Mouse (Mus musculus): ENCODE data around the gene Rpusd3. TPM values are rescaled to one million over a fixed set of nuclear protein-coding genes. Genes with fewer than 3 reads are reported as not detected.
A peak's percentile ranks its signal among the peaks of the same experiment; 100 is the strongest.

Gene Rpusd3
- polyA plus RNA-seq, 1 experiment, result 9.0 TPM

DNA sequence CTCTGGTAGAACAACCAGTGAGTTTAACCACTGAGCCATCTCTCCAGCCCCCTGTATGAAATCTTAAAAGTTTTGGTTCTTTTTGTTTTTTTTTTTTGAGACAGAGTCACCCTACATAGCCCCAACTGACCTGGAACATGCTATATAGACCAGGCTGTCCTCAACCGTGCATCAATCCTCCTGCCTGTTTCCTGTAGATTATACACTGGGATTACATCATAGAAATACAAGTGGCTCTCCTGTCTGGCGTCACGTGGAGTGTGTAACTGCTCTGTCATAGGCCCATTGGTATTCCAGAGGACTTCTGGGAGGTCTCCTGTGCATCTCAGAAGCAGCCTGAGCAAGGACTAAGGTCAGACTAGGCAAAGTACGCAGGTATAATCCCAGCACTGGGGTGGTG lies 3.9 kb upstream of the Rpusd3 start:
- peaks cover 3% of the 10 kb centered on the region; the same call in 1 of the 2 replicates for H3K27me3 ChIP-seq (ENCODE audit: control insufficient read depth)
- no peak overlapping the region for H3K4me3 ChIP-seq (replicated peaks)
- TF ChIP-seq GATA1 (IDR thresholded peaks at IDR 0.05; ENCODE audit: low read length), result no peak
- no peak for TF ChIP-seq TAL1 (IDR thresholded peaks at IDR 0.05; ENCODE audit: low read length)
- peaks cover 23% of the 10 kb centered on the region for H3K4me1 ChIP-seq (ENCODE audit: control insufficient read depth)
- no peaks in the 10 kb centered on the region for H3K36me3 ChIP-seq (ENCODE audit: control insufficient read depth)
- H3K9me3 ChIP-seq (ENCODE audit: control insufficient read depth, low read length), result peaks cover 3% of the 10 kb centered on the region

DNA sequence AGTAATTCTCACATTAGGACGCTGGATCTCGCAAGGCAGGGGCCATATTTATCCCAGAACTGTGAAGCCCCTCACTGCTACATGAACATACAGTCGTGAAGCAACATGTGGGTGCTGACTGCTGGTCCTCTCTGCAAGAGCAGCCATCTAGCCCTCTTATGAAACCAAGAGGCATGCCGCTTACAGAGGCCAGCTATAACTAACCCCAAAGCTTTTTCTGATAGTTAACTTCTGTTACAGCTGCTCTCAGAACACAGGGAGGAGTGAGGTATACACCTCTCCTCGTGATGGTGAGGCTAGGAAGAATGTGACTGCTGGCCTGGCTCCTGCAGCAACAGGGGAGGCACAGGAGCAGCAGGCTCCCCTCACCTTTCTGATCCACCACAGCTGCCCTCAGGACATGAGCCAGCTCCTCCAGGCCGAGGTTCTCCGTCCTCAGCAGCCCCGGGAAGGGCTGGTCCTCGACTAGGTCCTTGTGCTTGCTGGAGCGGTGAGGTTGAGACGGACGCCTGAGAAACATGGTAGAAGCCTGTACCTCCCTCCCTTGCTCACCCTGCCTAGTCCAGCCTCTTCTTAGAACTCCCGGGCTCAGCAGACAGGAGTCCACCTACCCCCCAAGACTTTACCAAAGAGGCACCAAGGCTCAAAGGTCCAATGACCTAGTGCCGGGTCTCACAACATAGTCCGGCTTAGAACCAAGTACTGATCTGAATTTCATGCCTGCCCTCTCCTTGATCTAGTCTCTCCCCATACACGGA lies 520 bp downstream of the Rpusd3 start:
- peak overlapping the region; percentile 74 for H3K4me3 ChIP-seq (replicated peaks)
- peaks cover 32% of the 10 kb centered on the region for H3K4me1 ChIP-seq (ENCODE audit: control insufficient read depth)
- no peaks in the 10 kb centered on the region for H3K9me3 ChIP-seq (ENCODE audit: control insufficient read depth, low read length)
- no peaks in the 10 kb centered on the region for H3K27me3 ChIP-seq (ENCODE audit: control insufficient read depth)
- no peak for TF ChIP-seq GATA1 (IDR thresholded peaks at IDR 0.05; ENCODE audit: low read length)
- TF ChIP-seq TAL1 (IDR thresholded peaks at IDR 0.05; ENCODE audit: low read length), result no peak
- peaks cover 22% of the 10 kb centered on the region for H3K36me3 ChIP-seq (ENCODE audit: control insufficient read depth)

DNA sequence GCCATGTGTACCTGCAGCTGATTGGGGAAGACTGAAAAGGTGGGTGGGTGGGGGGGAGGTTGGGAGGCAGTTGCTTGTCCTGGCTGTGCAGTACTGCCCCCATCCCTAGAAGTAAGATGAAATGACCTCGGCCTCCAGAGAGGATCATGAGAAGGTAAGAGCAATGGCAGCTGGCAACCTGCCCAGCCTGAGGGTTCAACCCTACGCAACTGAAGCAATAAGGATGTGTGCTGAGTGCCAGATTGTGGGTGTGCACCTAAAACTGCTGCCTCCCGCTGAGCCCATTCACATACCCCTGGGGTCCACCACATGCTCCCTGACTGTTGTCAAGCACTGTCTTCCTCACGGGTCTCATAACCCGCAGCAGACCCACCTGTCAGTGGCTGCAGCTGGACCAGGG lies 2.7 kb downstream of the Rpusd3 start:
- no peaks in the 10 kb centered on the region for H3K27me3 ChIP-seq (ENCODE audit: control insufficient read depth)
- peaks cover 31% of the 10 kb centered on the region for H3K4me1 ChIP-seq (ENCODE audit: control insufficient read depth)
- H3K4me3 ChIP-seq (replicated peaks), result no peak overlapping the region
- peaks cover 25% of the 10 kb centered on the region for H3K36me3 ChIP-seq (ENCODE audit: control insufficient read depth)
- TF ChIP-seq TAL1 (IDR thresholded peaks at IDR 0.05; ENCODE audit: low read length) (no peak), GATA1 (IDR thresholded peaks at IDR 0.05; ENCODE audit: low read length) (no peak)
- no peaks in the 10 kb centered on the region for H3K9me3 ChIP-seq (ENCODE audit: control insufficient read depth, low read length)

DNA sequence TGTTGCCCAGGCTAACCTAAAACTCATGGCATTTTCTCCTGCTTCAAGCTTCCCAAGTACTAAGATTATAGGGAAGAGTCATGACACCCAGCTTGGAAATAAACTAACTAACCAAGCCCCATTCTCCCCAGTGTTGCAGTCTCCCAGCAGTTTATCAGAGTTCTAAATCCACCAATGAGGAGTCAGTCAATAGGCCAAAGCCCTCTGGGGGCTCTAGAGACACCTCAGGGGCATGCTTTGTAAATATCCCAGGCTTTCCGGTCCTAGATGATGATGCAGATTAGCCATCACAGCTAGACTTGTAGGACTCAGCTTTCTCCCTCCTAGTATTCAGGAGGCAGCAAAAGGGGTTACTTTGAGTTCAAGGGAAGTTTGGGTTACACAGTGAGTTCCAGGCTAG lies 9.1 kb downstream of the Rpusd3 start:
- Histone ChIP-seq H3K4me1 (ENCODE audit: control insufficient read depth) (no peaks in the 10 kb centered on the region), H3K36me3 (ENCODE audit: control insufficient read depth) (peaks cover 10% of the 10 kb centered on the region), H3K4me3 (replicated peaks) (no peak overlapping the region), H3K27me3 (ENCODE audit: control insufficient read depth) (no peaks in the 10 kb centered on the region), H3K9me3 (ENCODE audit: control insufficient read depth, low read length) (no peaks in the 10 kb centered on the region)
- TF ChIP-seq TAL1 (IDR thresholded peaks at IDR 0.05; ENCODE audit: low read length) (no peak), GATA1 (IDR thresholded peaks at IDR 0.05; ENCODE audit: low read length) (no peak)

DNA sequence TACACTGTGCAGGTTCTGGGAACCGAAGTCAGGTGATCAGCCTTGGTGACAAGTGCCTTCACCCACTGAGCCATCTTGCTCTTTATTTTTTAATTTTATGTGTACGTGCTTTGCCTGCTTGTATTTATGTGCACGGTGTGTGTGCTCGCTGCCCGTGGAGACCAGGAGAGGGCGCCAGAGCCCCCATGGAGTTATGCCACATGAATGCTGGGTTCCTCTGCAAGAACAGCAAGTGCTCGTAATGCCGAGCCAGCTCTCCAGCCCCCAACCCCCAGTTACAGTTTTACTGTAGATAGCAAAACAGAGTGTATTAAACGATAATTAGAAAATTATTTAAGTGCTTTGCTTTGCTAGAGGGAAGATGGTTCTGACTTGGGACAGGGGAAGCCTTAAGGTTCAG lies 12.5 kb downstream of the Rpusd3 start:
- H3K27me3 ChIP-seq (ENCODE audit: control insufficient read depth), result no peaks in the 10 kb centered on the region
- no peaks in the 10 kb centered on the region for H3K4me1 ChIP-seq (ENCODE audit: control insufficient read depth)
- no peak overlapping the region for H3K4me3 ChIP-seq (replicated peaks)
- peaks cover 3% of the 10 kb centered on the region for H3K36me3 ChIP-seq (ENCODE audit: control insufficient read depth)
- H3K9me3 ChIP-seq (ENCODE audit: control insufficient read depth, low read length), result no peaks in the 10 kb centered on the region
- TF ChIP-seq GATA1 (IDR thresholded peaks at IDR 0.05; ENCODE audit: low read length) (no peak), TAL1 (IDR thresholded peaks at IDR 0.05; ENCODE audit: low read length) (no peak)

DNA sequence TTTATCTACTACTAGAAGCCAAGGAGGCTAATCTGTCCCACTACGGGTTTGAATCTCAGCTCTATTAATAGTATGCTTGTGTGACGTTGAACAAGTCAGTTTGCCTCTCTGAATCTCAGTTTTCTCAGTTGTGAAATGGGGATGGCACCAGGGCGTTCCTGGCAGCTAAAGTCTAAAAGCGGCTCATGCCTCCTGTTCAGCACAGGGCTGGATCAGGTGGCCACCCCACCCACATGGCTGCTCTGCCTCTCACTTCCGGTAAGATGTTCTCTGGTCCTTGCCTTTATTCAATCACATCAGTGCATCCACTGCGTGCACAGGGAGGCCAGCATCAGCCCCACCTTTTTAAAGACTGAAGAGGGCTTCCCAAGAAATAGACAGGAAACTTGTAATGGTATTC lies 13.7 kb downstream of the Rpusd3 start:
- TF ChIP-seq TAL1 (IDR thresholded peaks at IDR 0.05; ENCODE audit: low read length) (no peak), GATA1 (IDR thresholded peaks at IDR 0.05; ENCODE audit: low read length) (no peak)
- Histone ChIP-seq H3K36me3 (ENCODE audit: control insufficient read depth) (peaks cover 3% of the 10 kb centered on the region), H3K4me3 (replicated peaks) (no peak overlapping the region), H3K27me3 (ENCODE audit: control insufficient read depth) (no peaks in the 10 kb centered on the region), H3K4me1 (ENCODE audit: control insufficient read depth) (no peaks in the 10 kb centered on the region), H3K9me3 (ENCODE audit: control insufficient read depth, low read length) (no peaks in the 10 kb centered on the region)

DNA sequence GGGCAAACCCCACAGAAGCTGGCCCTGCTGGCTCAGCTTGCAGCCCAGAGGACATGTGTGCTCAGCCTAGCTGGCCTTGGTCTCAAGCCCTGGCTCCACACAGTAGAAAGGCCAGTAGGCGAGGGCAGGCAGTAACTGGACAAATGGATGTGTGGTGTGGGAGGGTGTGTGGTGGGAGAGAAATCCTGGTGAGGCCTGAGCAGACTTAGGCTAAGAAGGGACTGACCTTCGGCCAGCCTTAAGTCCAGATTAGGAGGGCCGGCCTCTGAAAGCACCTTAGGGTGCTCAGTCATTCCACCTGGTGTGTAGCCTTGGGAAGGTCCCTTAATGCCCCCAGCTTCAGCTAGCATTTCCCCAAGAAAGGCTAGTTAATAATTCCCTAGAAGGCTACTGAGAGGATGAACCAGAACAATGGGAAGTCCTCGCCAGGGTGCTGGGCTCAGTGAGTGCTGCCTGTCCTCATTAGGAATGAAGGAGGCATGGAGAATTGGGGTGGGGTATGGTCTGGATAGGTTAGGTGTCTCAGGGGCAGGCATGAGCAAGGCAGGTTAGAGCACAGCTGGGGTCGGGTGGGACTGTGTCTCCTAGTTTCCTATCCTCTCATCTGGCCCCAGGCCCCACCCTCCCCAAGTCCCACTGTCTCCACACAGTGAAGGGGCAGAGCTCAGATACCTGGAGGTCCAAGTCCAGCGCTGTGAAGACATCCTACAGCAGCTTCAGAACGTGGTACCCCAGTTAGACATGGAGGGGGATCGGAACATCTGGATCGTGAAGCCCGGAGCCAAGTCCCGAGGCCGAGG lies 14.3 kb downstream of the Rpusd3 start:
- no peaks in the 10 kb centered on the region for H3K9me3 ChIP-seq (ENCODE audit: control insufficient read depth, low read length)
- peaks cover 3% of the 10 kb centered on the region for H3K36me3 ChIP-seq (ENCODE audit: control insufficient read depth)
- TF ChIP-seq GATA1 (IDR thresholded peaks at IDR 0.05; ENCODE audit: low read length), result no peak
- TF ChIP-seq TAL1 (IDR thresholded peaks at IDR 0.05; ENCODE audit: low read length), result no peak
- H3K27me3 ChIP-seq (ENCODE audit: control insufficient read depth), result no peaks in the 10 kb centered on the region
- no peak overlapping the region for H3K4me3 ChIP-seq (replicated peaks)
- no peaks in the 10 kb centered on the region for H3K4me1 ChIP-seq (ENCODE audit: control insufficient read depth)

DNA sequence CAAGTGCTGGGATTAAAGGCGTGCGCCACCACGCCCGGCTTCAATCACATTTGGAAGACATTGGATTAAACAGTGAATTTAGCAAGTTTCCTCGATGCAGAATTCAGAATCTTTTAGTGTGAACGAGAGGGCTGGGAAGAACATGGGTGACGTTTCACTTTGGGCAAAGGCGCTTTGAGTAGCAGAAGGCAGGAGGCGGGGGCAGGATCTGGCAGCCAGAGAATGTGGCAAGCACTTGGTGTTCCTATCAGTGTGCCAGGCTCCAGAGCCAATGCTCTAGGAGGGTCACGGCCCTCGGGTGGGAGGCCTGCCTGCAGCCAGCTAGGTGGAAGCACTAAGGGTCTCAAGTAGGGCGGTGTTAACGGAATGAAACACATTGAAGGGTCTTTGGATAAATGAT lies 17.0 kb downstream of the Rpusd3 start:
- H3K27me3 ChIP-seq (ENCODE audit: control insufficient read depth), result no peaks in the 10 kb centered on the region
- TF ChIP-seq GATA1 (IDR thresholded peaks at IDR 0.05; ENCODE audit: low read length) (no peak), TAL1 (IDR thresholded peaks at IDR 0.05; ENCODE audit: low read length) (no peak)
- no peak overlapping the region for H3K4me3 ChIP-seq (replicated peaks)
- H3K4me1 ChIP-seq (ENCODE audit: control insufficient read depth), result no peaks in the 10 kb centered on the region
- H3K36me3 ChIP-seq (ENCODE audit: control insufficient read depth), result no peaks in the 10 kb centered on the region; the same call in 1 of the 2 replicates
- no peaks in the 10 kb centered on the region for H3K9me3 ChIP-seq (ENCODE audit: control insufficient read depth, low read length)

DNA sequence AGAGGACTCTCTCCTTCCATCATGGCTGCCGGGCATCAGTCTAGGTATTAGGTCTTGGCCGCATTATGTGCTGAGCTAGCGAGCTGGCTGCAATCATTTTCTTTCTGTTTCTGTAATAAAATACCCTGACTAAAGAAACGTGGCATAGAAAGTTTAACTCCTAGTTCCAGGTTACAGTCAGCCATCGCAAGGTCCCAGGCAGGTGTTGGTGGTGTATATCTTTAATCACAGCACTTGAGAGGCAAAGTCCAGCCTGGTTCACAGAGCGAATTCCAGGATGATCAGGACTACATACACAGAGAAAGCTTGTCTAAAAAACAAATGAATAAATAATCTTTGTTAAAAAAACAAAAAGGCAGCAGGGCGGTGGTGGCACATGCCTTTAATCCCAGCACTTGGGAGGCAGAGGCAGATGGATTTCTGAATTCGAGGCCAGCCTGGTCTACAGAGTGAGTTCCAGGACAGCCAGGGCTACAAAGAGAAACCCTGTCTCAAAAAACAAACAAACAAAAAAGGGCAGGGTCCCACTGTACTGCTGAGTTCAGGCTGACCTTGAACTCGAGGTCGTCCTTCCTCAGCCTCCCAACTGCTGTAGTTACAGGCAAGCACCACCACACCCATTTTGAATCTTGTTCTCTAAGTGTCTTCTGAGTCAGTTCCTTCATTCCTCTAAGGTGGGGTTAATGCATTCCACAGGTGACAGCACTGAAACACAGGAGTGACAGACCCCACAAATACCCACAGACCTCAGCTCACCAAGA lies 22.7 kb downstream of the Rpusd3 start:
- Histone ChIP-seq H3K9me3 (ENCODE audit: control insufficient read depth, low read length) (peaks cover 3% of the 10 kb centered on the region; the same call in 1 of the 2 replicates), H3K27me3 (ENCODE audit: control insufficient read depth) (peaks cover 22% of the 10 kb centered on the region), H3K36me3 (ENCODE audit: control insufficient read depth) (peaks cover 3% of the 10 kb centered on the region), H3K4me1 (ENCODE audit: control insufficient read depth) (peaks cover 8% of the 10 kb centered on the region), H3K4me3 (replicated peaks) (no peak overlapping the region)
- TF ChIP-seq TAL1 (IDR thresholded peaks at IDR 0.05; ENCODE audit: low read length) (no peak), GATA1 (IDR thresholded peaks at IDR 0.05; ENCODE audit: low read length) (no peak)
